Mouse (Mus musculus) brain, embryonic 14.5 days (tissue): ENCODE results near the gene Ugt1a2.

Experiments
- CTCF ChIP-seq: fragments of 200-500 bp; IDR thresholded peaks from 2 replicates; pipeline ENCODE4 v1.5.1; 2012; ENCODE audit warnings: inconsistent platforms, mild to moderate bottlenecking, moderate library complexity, borderline replicate concordance; ENCODE audit not compliant: insufficient read depth, insufficient read length; ENCODE audit errors: extremely low read depth
- POLR2A ChIP-seq: fragments of 200-500 bp; IDR thresholded peaks from 2 replicates; pipeline ENCODE4 v1.6.1; 2012; ENCODE audit warnings: mild to moderate bottlenecking, inconsistent platforms, borderline replicate concordance; ENCODE audit not compliant: poor library complexity, insufficient read depth, insufficient read length, severe bottlenecking; ENCODE audit errors: extremely low read depth

- TF ChIP-seq CTCF (no peak), POLR2A (no peak)
Observed at GRCm38 (mm10) chr1:88264869-88265240, 64.5 kb downstream of the Ugt1a2 start.
